Mouse (Mus musculus): Measurements from ENCODE around the gene Smim5. TPM values are rescaled to one million over a fixed set of nuclear protein-coding genes. Genes with fewer than 3 reads are reported as not detected.

Gene Smim5
- polyA plus RNA-seq, 1 experiment from 2014 or later = 5.5 TPM

GRCm38 (mm10) chr11:115906521-115906920, 6.8 kb downstream of the Smim5 start:
- Histone ChIP-seq H3K36me3 (no peaks in the 10 kb centered on the region), H3K4me3 (replicated peaks) (no peak overlapping the region), H3K4me1 (peaks cover 29% of the 10 kb centered on the region), H3K9ac (no peak overlapping the region), H3K27me3 (replicated peaks) (no peaks in the 10 kb centered on the region), H3K4me2 (no peak overlapping the region), H3K27ac (no peak overlapping the region; the same call in 1 of the 2 replicates), H3K9me3 (no peaks in the 10 kb centered on the region)
- ATAC-seq (ENCODE audit: insufficient read depth, low FRiP score, low read depth) = no peak
- WGBS = 87% methylated on average over 5 of the region's 5 CpGs

GRCm38 (mm10) chr11:115911134-115911561, 11.4 kb downstream of the Smim5 start:
- Histone ChIP-seq H3K27me3 (replicated peaks) (no peaks in the 10 kb centered on the region), H3K36me3 (no peaks in the 10 kb centered on the region), H3K9me3 (no peaks in the 10 kb centered on the region), H3K4me2 (peak overlapping the region; percentile 16; the same call in 1 of the 2 replicates), H3K27ac (peak overlapping the region; percentile 89), H3K9ac (no peak overlapping the region), H3K4me3 (replicated peaks) (no peak overlapping the region), H3K4me1 (no peaks in the 10 kb centered on the region)
- peak; percentile 75 for ATAC-seq (ENCODE audit: insufficient read depth, low FRiP score, low read depth)
- WGBS = 64% methylated on average over 5 of the region's 5 CpGs

GRCm38 (mm10) chr11:115911632-115912376, 12.0 kb downstream of the Smim5 start, which contains the start of gene Smim6:
TSS of gene Smim6 (plus strand) at chr11:115912017.
- H3K27me3 ChIP-seq (replicated peaks) = no peaks in the 10 kb centered on the region
- H3K27ac ChIP-seq = peak within 1 kb of the TSS; percentile 89
- no peaks in the 10 kb centered on the region for H3K36me3 ChIP-seq
- H3K9me3 ChIP-seq = no peaks in the 10 kb centered on the region
- no peaks in the 10 kb centered on the region for H3K4me1 ChIP-seq
- H3K4me3 ChIP-seq (replicated peaks) = peak within 1 kb of the TSS; percentile 18
- WGBS = 60% methylated on average over 11 of the region's 11 CpGs
- ATAC-seq (ENCODE audit: insufficient read depth, low FRiP score, low read depth) = peak; percentile 87
- H3K9ac ChIP-seq = no peak within 1 kb of the TSS
- H3K4me2 ChIP-seq = peak within 1 kb of the TSS; percentile 32

- Histone ChIP-seq H3K27ac (no peak overlapping the region), H3K4me1 (no peaks in the 10 kb centered on the region), H3K9me3 (no peaks in the 10 kb centered on the region), H3K4me3 (replicated peaks) (no peak overlapping the region), H3K9ac (no peak overlapping the region), H3K27me3 (replicated peaks) (no peaks in the 10 kb centered on the region), H3K4me2 (no peak overlapping the region), H3K36me3 (no peaks in the 10 kb centered on the region; the same call in 1 of the 2 replicates)
- 90% methylated on average over 4 of the region's 4 CpGs for WGBS
- ATAC-seq (ENCODE audit: insufficient read depth, low FRiP score, low read depth) = no peak
Measured at GRCm38 (mm10) chr11:115916579-115916978, 16.8 kb downstream of the Smim5 start.

- Histone ChIP-seq H3K9me3 (no peaks in the 10 kb centered on the region), H3K4me2 (no peak overlapping the region), H3K9ac (no peak overlapping the region), H3K36me3 (peaks cover 7% of the 10 kb centered on the region; the same call in 1 of the 2 replicates), H3K4me1 (no peaks in the 10 kb centered on the region), H3K27me3 (replicated peaks) (no peaks in the 10 kb centered on the region), H3K27ac (no peak overlapping the region), H3K4me3 (replicated peaks) (no peak overlapping the region)
- ATAC-seq (ENCODE audit: insufficient read depth, low FRiP score, low read depth) = no peak
- WGBS = 79% methylated on average over 5 of the region's 5 CpGs
Measured at GRCm38 (mm10) chr11:115918637-115919036, 18.9 kb downstream of the Smim5 start.

GRCm38 (mm10) chr11:115919073-115919472, 19.3 kb downstream of the Smim5 start:
- peaks cover 7% of the 10 kb centered on the region; the same call in 1 of the 2 replicates for H3K36me3 ChIP-seq
- H3K4me2 ChIP-seq = no peak overlapping the region
- no peak overlapping the region for H3K4me3 ChIP-seq (replicated peaks)
- H3K27me3 ChIP-seq (replicated peaks) = no peaks in the 10 kb centered on the region
- no peaks in the 10 kb centered on the region for H3K9me3 ChIP-seq
- H3K4me1 ChIP-seq = no peaks in the 10 kb centered on the region
- 88% methylated on average over 5 of the region's 5 CpGs for WGBS
- H3K27ac ChIP-seq = no peak overlapping the region
- no peak for ATAC-seq (ENCODE audit: insufficient read depth, low FRiP score, low read depth)
- no peak overlapping the region for H3K9ac ChIP-seq

GRCm38 (mm10) chr11:115920110-115920818, 20.5 kb downstream of the Smim5 start:
- no peak for ATAC-seq (ENCODE audit: insufficient read depth, low FRiP score, low read depth)
- 44% methylated on average over 6 of the region's 6 CpGs for whole genome bisulfite sequencing
- Histone ChIP-seq H3K4me2 (no peak overlapping the region), H3K36me3 (peaks cover 7% of the 10 kb centered on the region; the same call in 1 of the 2 replicates), H3K4me1 (no peaks in the 10 kb centered on the region), H3K9ac (no peak overlapping the region), H3K27ac (no peak overlapping the region), H3K9me3 (no peaks in the 10 kb centered on the region), H3K4me3 (replicated peaks) (no peak overlapping the region), H3K27me3 (replicated peaks) (no peaks in the 10 kb centered on the region)

GRCm38 (mm10) chr11:115921986-115922385, 22.2 kb downstream of the Smim5 start:
- Histone ChIP-seq H3K27me3 (replicated peaks) (no peaks in the 10 kb centered on the region), H3K9me3 (no peaks in the 10 kb centered on the region), H3K4me1 (no peaks in the 10 kb centered on the region), H3K27ac (no peak overlapping the region), H3K4me2 (no peak overlapping the region), H3K4me3 (replicated peaks) (no peak overlapping the region), H3K36me3 (peaks cover 7% of the 10 kb centered on the region; the same call in 1 of the 2 replicates), H3K9ac (no peak overlapping the region)
- 95% methylated on average over 1 of the region's 1 CpGs for WGBS
- no peak for ATAC-seq (ENCODE audit: insufficient read depth, low FRiP score, low read depth)

- no peak for ATAC-seq (ENCODE audit: insufficient read depth, low FRiP score, low read depth)
- H3K9me3 ChIP-seq = no peaks in the 10 kb centered on the region
- no peak overlapping the region for H3K4me2 ChIP-seq
- no peak overlapping the region for H3K9ac ChIP-seq
- no peaks in the 10 kb centered on the region for H3K36me3 ChIP-seq
- 88% methylated on average over 8 of the region's 8 CpGs for WGBS
- no peak overlapping the region for H3K27ac ChIP-seq
- no peaks in the 10 kb centered on the region for H3K27me3 ChIP-seq (replicated peaks)
- no peak overlapping the region for H3K4me3 ChIP-seq (replicated peaks)
- H3K4me1 ChIP-seq = peaks cover 10% of the 10 kb centered on the region
Measured at GRCm38 (mm10) chr11:115929031-115929430, 29.3 kb downstream of the Smim5 start.

- Histone ChIP-seq H3K27me3 (replicated peaks) (no peaks in the 10 kb centered on the region), H3K27ac (no peak overlapping the region), H3K36me3 (no peaks in the 10 kb centered on the region), H3K9me3 (no peaks in the 10 kb centered on the region), H3K9ac (no peak overlapping the region), H3K4me3 (replicated peaks) (no peak overlapping the region), H3K4me1 (peaks cover 18% of the 10 kb centered on the region), H3K4me2 (no peak overlapping the region)
- ATAC-seq (ENCODE audit: insufficient read depth, low FRiP score, low read depth) = no peak
- 57% methylated on average over 3 of the region's 3 CpGs for WGBS
Measured at GRCm38 (mm10) chr11:115929818-115930217, 30.1 kb downstream of the Smim5 start.

- Histone ChIP-seq H3K9me3 (no peaks in the 10 kb centered on the region), H3K4me1 (peaks cover 20% of the 10 kb centered on the region), H3K9ac (no peak overlapping the region), H3K27me3 (replicated peaks) (no peaks in the 10 kb centered on the region), H3K4me3 (replicated peaks) (no peak overlapping the region), H3K4me2 (no peak overlapping the region), H3K27ac (no peak overlapping the region), H3K36me3 (no peaks in the 10 kb centered on the region)
- WGBS = 67% methylated on average over 3 of the region's 3 CpGs
- no peak for ATAC-seq (ENCODE audit: insufficient read depth, low FRiP score, low read depth)
Measured at GRCm38 (mm10) chr11:115931235-115931634, 31.5 kb downstream of the Smim5 start.
